Mouse (Mus musculus) ovary, postnatal 36 days (tissue): ENCODE measurements at regions not wholly inside any gene's neighbourhood (a gene's known extent, or its start where the extent isn't known, plus 50 kb on each side); places are given as distances from the start of the nearest gene placed in this dataset.

Experiments used
- DNase-seq: peaks from one replicate; pipeline ENCODE4 v3.0.0; 2022; ENCODE audit warnings: low spot score, mixed read lengths

GRCm38 (mm10) chr4:54602513-54603205 is 342.2 kb upstream of the Zfp462 start:
- no peak for DNase-seq

GRCm38 (mm10) chr4:54610101-54610500 is 334.7 kb upstream of the Zfp462 start:
- DNase-seq = no peak

GRCm38 (mm10) chr4:54611990-54612980 is 332.6 kb upstream of the Zfp462 start:
- DNase-seq = no peak

- DNase-seq = no peak
Observed at GRCm38 (mm10) chr4:54613076-54613475, 331.8 kb upstream of the Zfp462 start.

- DNase-seq = no peak
Observed at GRCm38 (mm10) chr4:54613611-54614010, 331.2 kb upstream of the Zfp462 start.

GRCm38 (mm10) chr4:54615886-54616285 is 329.0 kb upstream of the Zfp462 start:
- DNase-seq = no peak

GRCm38 (mm10) chr4:54624024-54624873 is 320.6 kb upstream of the Zfp462 start:
- DNase-seq = no peak

- DNase-seq = no peak
Observed at GRCm38 (mm10) chr4:54636986-54637641, 307.7 kb upstream of the Zfp462 start.

- DNase-seq = no peak
Observed at GRCm38 (mm10) chr4:54646033-54646432, 298.8 kb upstream of the Zfp462 start.

- no peak for DNase-seq
Observed at GRCm38 (mm10) chr4:54646459-54646858, 298.4 kb upstream of the Zfp462 start.

GRCm38 (mm10) chr4:54648254-54648653 is 296.6 kb upstream of the Zfp462 start:
- DNase-seq = no peak

GRCm38 (mm10) chr4:54651646-54652110 is 293.2 kb upstream of the Zfp462 start:
- DNase-seq = no peak

GRCm38 (mm10) chr4:54652111-54653021 is 292.5 kb upstream of the Zfp462 start:
- DNase-seq = no peak

- no peak for DNase-seq
Observed at GRCm38 (mm10) chr4:54653097-54653776, 291.6 kb upstream of the Zfp462 start.
